Mouse (Mus musculus) erythroblast, embryonic 14.5 days (primary cell): ENCODE measurements around the gene Luzp1. TPM values are rescaled to one million over a fixed set of nuclear protein-coding genes. Genes with fewer than 3 reads are reported as not detected.

Experiments
- H3K27me3 ChIP-seq: 2 replicates; pipeline ENCODE4 v1.6.1; 2012; ENCODE audit warnings: inconsistent platforms; ENCODE audit not compliant: control insufficient read depth
- H3K36me3 ChIP-seq: 2 replicates; pipeline ENCODE4 v1.6.1; 2012; ENCODE audit warnings: mild to moderate bottlenecking, inconsistent platforms; ENCODE audit not compliant: control insufficient read depth
- H3K4me1 ChIP-seq: 2 replicates; pipeline ENCODE4 v1.6.1; 2012; ENCODE audit warnings: inconsistent platforms; ENCODE audit not compliant: control insufficient read depth
- H3K4me3 ChIP-seq: replicated peaks from 2 replicates; pipeline ENCODE3; 2012; ENCODE audit warnings: moderate library complexity, mild to moderate bottlenecking, inconsistent platforms
- H3K9me3 ChIP-seq: 2 replicates; pipeline ENCODE4 v1.6.1; 2012; ENCODE audit warnings: low read length, inconsistent platforms, mixed read lengths; ENCODE audit not compliant: control insufficient read depth
- GATA1 ChIP-seq: IDR thresholded peaks from 2 replicates; pipeline ENCODE4 v1.6.1; 2012; ENCODE audit warnings: low read length, inconsistent platforms, mixed read lengths
- TAL1 ChIP-seq: IDR thresholded peaks from 3 replicates; pipeline ENCODE4 v1.6.1; 2012; ENCODE audit warnings: low read length, inconsistent platforms, mixed read lengths
- polyA plus RNA-seq: library from polyadenylated mRNA; stranded (reverse); fragments of >175 nt; gene quantifications from 2 replicates; pipeline ENCODE4 v1.2.3, GENCODE M21; 2012

Gene Luzp1
- polyA plus RNA-seq, 1 experiment = 0.15 TPM

DNA sequence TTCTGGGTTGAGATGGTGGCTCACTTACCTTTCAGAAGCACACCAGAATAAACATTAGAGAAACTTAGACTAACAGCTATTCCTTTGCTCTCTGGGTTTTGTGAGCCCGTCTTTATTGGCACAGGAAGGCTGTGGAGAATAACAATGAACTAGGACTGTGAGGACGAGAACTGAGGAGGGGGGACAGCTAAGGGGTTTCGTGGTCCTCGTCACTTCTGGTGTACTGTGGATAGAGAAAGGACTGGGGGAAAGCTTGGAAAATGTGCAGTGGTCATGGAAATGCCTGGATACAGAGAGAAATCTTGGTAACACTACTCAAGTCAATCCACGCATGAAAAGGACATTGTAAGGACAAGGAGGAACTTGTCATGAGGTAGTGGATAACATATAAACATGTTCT is 52.3 kb downstream of the Luzp1 start:
- no peaks in the 10 kb centered on the region for H3K27me3 ChIP-seq
- H3K4me3 ChIP-seq = no peak overlapping the region
- no peaks in the 10 kb centered on the region for H3K9me3 ChIP-seq
- peaks cover 38% of the 10 kb centered on the region for H3K4me1 ChIP-seq
- no peaks in the 10 kb centered on the region for H3K36me3 ChIP-seq
- TF ChIP-seq TAL1 (no peak), GATA1 (no peak)

DNA sequence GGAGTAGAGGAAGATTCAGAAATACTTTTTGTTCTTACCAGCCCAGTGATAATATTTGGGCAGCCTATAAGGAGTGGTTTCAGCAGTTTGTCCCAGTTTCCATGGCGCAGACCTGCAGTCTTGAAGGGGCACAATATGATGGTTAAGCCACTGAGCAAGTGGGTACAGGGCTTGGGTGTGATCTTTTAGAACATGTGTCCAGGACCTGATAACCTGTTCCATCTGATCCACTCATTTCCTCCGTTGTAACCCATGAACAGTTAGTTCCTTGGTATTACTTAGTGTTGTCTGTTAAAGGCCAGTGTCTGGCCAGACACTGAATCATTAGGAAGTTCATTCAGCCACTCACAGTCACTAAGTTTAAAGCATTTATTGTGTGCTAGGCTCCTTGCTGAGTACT is 54.7 kb downstream of the Luzp1 start:
- no peaks in the 10 kb centered on the region for H3K9me3 ChIP-seq
- no peaks in the 10 kb centered on the region for H3K36me3 ChIP-seq
- peaks cover 33% of the 10 kb centered on the region for H3K4me1 ChIP-seq

DNA sequence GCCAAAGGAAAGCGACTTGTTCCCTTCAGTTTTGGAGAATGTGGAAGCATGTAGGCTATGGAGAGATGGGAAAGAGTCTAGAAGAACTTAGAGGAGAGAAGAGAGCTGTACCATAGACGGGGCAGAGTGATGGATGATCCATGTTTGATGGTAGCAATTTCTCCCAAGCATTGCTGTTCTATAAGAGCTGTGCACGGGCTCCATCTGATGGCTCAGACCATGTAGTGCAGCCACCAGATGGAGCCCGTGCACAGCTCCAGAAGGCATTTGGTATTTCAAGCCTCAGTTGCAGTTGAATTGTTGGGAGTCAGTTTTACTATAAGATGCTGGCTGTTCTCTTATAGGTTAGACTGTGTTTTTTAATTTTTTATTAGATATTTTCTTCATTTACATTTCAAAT is 56.9 kb downstream of the Luzp1 start:
- no peak for TF ChIP-seq GATA1
- TF ChIP-seq TAL1 = no peak
- H3K27me3 ChIP-seq = no peaks in the 10 kb centered on the region
- no peaks in the 10 kb centered on the region for H3K36me3 ChIP-seq
- H3K4me3 ChIP-seq = no peak overlapping the region
- no peaks in the 10 kb centered on the region for H3K9me3 ChIP-seq
- H3K4me1 ChIP-seq = peaks cover 29% of the 10 kb centered on the region

More for the DNA sequence above, 54.7 kb downstream of the Luzp1 start:
- TF ChIP-seq GATA1 (no peak), TAL1 (no peak)
- H3K27me3 ChIP-seq = no peaks in the 10 kb centered on the region
- no peak overlapping the region for H3K4me3 ChIP-seq

DNA sequence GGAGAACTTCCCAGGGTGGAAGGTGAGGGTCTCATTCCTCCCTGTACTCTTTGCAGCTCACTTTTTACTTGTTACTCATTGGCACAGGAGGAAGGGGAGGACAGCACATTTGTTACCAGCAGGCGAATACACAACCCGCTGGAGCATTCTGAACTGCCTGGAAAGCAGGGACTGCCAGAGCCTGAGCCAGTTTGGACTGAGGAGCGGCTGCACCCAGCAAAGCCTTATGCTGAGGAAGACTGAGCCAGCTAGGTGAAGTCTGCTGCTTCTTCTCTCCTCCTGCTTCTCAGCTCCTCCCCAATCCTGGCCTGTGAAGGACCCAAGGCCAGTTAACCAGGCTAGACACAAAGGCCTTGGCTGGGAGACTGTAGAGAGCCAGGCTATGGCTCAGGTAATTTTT is 75.6 kb downstream of the Luzp1 start:
- Histone ChIP-seq H3K4me3 (no peak overlapping the region), H3K4me1 (no peaks in the 10 kb centered on the region), H3K27me3 (no peaks in the 10 kb centered on the region), H3K36me3 (peaks cover 56% of the 10 kb centered on the region), H3K9me3 (no peaks in the 10 kb centered on the region)
- TF ChIP-seq TAL1 (no peak), GATA1 (no peak)

DNA sequence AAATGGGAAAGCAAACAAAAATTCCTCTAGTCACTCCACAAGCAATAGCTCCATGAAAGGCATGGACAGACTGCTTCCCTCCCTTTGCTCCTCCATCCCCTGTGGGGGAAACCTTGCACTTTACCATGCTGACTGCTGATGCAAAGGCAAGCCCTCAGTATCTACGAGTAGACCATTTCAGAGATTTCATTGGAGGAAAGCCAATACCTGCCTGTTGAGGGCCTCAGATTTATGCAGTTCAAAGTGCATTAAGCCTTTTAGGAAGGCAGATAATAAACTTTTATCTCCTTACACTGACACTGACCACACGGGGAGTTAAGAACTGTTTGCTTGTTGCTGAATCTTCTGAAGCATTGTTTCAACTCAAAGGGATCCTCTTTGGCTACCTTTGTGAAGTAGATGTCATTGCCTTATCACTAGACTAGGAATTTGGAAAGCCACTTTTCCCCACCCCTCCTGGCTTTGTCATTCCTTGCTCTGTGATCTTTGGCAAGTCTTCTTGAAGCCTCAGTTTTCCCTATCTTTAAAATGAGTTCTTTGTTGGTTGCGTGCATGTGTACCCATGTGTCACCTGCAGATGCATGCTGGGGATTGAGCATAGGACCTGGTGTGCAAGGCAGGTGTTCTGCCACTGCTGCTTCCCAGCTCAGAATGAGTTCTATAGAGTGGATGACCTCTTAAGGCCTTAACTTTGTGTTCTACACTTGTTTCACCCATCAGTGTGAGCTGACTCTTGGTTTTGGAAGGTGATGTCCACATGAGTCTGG is 76.9 kb downstream of the Luzp1 start:
- peaks cover 64% of the 10 kb centered on the region for H3K36me3 ChIP-seq

DNA sequence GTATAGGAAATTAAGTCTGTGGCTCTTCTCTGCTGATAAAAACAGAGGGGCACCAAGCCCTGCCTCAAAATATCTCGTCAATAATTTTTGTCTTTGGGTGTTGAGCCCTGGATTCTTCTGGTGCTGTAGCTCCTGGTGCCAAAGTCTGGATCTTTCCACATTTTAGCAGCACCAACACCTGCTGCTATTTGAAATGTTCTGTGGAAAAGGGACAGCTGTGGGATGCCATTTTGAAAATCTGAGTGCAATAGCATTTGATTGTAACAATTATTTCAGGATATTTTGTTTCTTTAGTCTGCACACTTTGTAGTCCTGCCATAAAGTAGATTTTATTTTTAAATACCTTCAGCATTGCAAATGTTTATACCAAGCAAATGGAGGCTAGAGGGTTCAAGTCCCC is 78.2 kb downstream of the Luzp1 start:
- H3K4me3 ChIP-seq = no peak overlapping the region
- TF ChIP-seq GATA1 (no peak), TAL1 (no peak)
- H3K4me1 ChIP-seq = no peaks in the 10 kb centered on the region
- no peaks in the 10 kb centered on the region for H3K27me3 ChIP-seq
- H3K9me3 ChIP-seq = no peaks in the 10 kb centered on the region
- peaks cover 70% of the 10 kb centered on the region for H3K36me3 ChIP-seq

More for the DNA sequence above, 76.9 kb downstream of the Luzp1 start:
- no peaks in the 10 kb centered on the region for H3K4me1 ChIP-seq
- TF ChIP-seq GATA1 = no peak
- no peak for TF ChIP-seq TAL1
- no peaks in the 10 kb centered on the region for H3K9me3 ChIP-seq
- no peaks in the 10 kb centered on the region for H3K27me3 ChIP-seq
- H3K4me3 ChIP-seq = no peak overlapping the region

DNA sequence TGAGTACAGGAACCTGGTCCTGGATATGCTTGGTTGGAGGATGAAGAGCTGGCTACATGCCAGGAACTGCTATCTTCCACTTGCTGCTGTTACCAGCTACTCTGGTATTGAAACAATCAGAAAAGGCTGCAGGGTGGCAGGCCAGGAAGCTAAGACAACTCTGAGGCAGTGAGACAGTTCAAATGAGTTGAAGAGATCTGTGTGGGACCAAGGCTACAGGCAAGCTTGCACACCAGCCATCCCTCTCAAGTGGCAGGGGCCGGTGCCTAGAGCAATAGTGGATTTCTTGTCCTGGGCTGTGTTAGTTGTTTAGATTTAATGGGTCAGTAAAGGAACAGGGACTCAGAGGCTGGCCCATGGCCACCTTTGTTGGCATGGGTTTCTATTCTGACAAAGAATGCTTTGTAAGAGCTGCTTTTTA is 78.8 kb downstream of the Luzp1 start:
- H3K4me1 ChIP-seq = no peaks in the 10 kb centered on the region
- H3K4me3 ChIP-seq = no peak overlapping the region
- peaks cover 75% of the 10 kb centered on the region for H3K36me3 ChIP-seq
- TF ChIP-seq TAL1 (no peak), GATA1 (no peak)
- no peaks in the 10 kb centered on the region for H3K9me3 ChIP-seq
- H3K27me3 ChIP-seq = no peaks in the 10 kb centered on the region

DNA sequence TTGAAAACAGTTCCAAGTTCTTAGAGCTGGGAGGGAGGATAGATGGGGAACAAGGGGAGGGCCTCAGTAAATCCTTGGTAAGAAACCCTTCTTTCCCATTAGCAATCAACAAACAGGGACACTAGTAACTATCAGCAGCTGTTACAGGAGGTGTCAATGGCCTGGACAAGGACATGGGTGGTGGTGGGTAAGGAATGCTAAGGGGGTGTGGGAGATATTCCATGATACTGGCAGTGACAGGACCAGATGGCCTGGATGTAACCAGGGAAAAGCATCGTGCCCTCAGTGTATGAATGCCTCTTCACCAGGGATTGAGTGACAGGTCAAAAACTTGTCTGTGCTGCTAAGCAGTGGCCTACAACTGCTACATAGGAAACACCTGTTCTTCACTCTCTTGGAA is 83.5 kb downstream of the Luzp1 start:
- no peak overlapping the region for H3K4me3 ChIP-seq
- TF ChIP-seq TAL1 (no peak), GATA1 (no peak)
- H3K9me3 ChIP-seq = no peaks in the 10 kb centered on the region
- H3K27me3 ChIP-seq = no peaks in the 10 kb centered on the region
- H3K4me1 ChIP-seq = no peaks in the 10 kb centered on the region
- peaks cover 96% of the 10 kb centered on the region for H3K36me3 ChIP-seq

DNA sequence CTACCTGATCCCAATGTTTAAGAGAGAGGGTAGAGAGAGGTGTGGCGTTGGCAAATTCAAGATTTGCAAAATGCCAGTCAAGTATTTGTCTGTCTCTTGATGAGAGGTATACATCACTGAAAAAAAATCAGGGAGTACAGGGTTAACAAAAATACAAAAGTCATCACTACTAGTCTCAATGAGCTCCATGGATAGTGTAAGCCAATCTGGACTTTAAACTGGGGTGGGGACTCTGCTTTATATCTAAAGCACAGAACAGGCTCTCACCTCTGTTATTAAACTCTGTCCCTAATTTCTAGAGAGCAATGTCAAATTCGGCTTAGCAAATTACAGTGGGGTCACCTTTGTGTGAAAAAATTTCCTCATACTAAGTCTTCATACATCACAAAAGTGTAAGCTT is 88.1 kb downstream of the Luzp1 start:
- H3K36me3 ChIP-seq = peaks cover 95% of the 10 kb centered on the region
- TF ChIP-seq TAL1 (no peak), GATA1 (no peak)
- no peaks in the 10 kb centered on the region for H3K9me3 ChIP-seq
- no peak overlapping the region for H3K4me3 ChIP-seq
- no peaks in the 10 kb centered on the region for H3K4me1 ChIP-seq
- no peaks in the 10 kb centered on the region for H3K27me3 ChIP-seq
